Mouse (Mus musculus): Measurements from ENCODE around the gene Dffa. TPM values are rescaled to one million over a fixed set of nuclear protein-coding genes. Genes with fewer than 3 reads are reported as not detected.
A peak's percentile ranks its signal among the peaks of the same experiment; 100 is the strongest.
"Not testable (repeated sequence)": the region's sequence is repeated elsewhere in the genome, so short reads cannot be mapped to it uniquely, and the experiment has no call there.

The Dffa gene
- polyA plus RNA-seq, 1 experiment from 2014 or later: 43.4 TPM

GRCm38 (mm10) chr4:149119978-149120562 is 16.1 kb downstream of the Dffa start:
- not testable (repeated sequence) for H3K27me3 ChIP-seq (ENCODE audit: insufficient read depth, poor library complexity, severe bottlenecking); H3K9me3 ChIP-seq; DNase-seq (ENCODE audit: low spot score); H3K27ac ChIP-seq; H3K4me3 ChIP-seq; H3K4me1 ChIP-seq
- peaks cover 29% of the 10 kb centered on the region for H3K36me3 ChIP-seq
- 83% methylated on average over 12 of the region's 12 CpGs for WGBS

- no peak for DNase-seq (ENCODE audit: low spot score)
- 55% methylated on average over 5 of the region's 5 CpGs for WGBS
- no peaks in the 10 kb centered on the region for H3K9me3 ChIP-seq
- peaks cover 4% of the 10 kb centered on the region for H3K4me1 ChIP-seq
- no peak overlapping the region for H3K4me3 ChIP-seq
- H3K36me3 ChIP-seq: peaks cover 25% of the 10 kb centered on the region
- H3K27me3 ChIP-seq (ENCODE audit: insufficient read depth, poor library complexity, severe bottlenecking): no peaks in the 10 kb centered on the region
- no peak overlapping the region for H3K27ac ChIP-seq
Observed at GRCm38 (mm10) chr4:149123432-149123831, 19.5 kb downstream of the Dffa start.

- Histone ChIP-seq H3K36me3 (peaks cover 29% of the 10 kb centered on the region), H3K27me3 (ENCODE audit: insufficient read depth, poor library complexity, severe bottlenecking) (no peaks in the 10 kb centered on the region), H3K9me3 (no peaks in the 10 kb centered on the region), H3K4me1 (peaks cover 4% of the 10 kb centered on the region), H3K27ac (0 out of 2 replicates have a peak overlapping the region, but pooled peaks have one; percentile 8), H3K4me3 (no peak overlapping the region)
- DNase-seq (ENCODE audit: low spot score): no peak
- WGBS: 43% methylated on average over 11 of the region's 11 CpGs
Observed at GRCm38 (mm10) chr4:149125341-149126114, 21.6 kb downstream of the Dffa start.

- WGBS: 78% methylated on average over 6 of the region's 6 CpGs
- Histone ChIP-seq H3K27me3 (ENCODE audit: insufficient read depth, poor library complexity, severe bottlenecking) (no peaks in the 10 kb centered on the region), H3K4me3 (no peak overlapping the region), H3K36me3 (peaks cover 31% of the 10 kb centered on the region), H3K4me1 (peaks cover 4% of the 10 kb centered on the region), H3K27ac (no peak overlapping the region), H3K9me3 (no peaks in the 10 kb centered on the region)
- no peak for DNase-seq (ENCODE audit: low spot score)
Observed at GRCm38 (mm10) chr4:149126115-149126509, 22.2 kb downstream of the Dffa start.

GRCm38 (mm10) chr4:149126663-149127062 is 22.7 kb downstream of the Dffa start, which contains the start of gene Cort:
Gene Cort, minus strand, starts transcription at chr4:149126763.
- H3K9me3 ChIP-seq: no peaks in the 10 kb centered on the region
- no peak for DNase-seq (ENCODE audit: low spot score)
- H3K27me3 ChIP-seq (ENCODE audit: insufficient read depth, poor library complexity, severe bottlenecking): no peaks in the 10 kb centered on the region
- peaks cover 36% of the 10 kb centered on the region for H3K36me3 ChIP-seq
- no peak within 1 kb of the TSS for H3K27ac ChIP-seq
- 88% methylated on average over 11 of the region's 11 CpGs for WGBS
- no peak within 1 kb of the TSS for H3K4me3 ChIP-seq
- H3K4me1 ChIP-seq: peaks cover 4% of the 10 kb centered on the region

- H3K27me3 ChIP-seq (ENCODE audit: insufficient read depth, poor library complexity, severe bottlenecking): no peaks in the 10 kb centered on the region
- no peak overlapping the region for H3K4me3 ChIP-seq
- H3K36me3 ChIP-seq: peaks cover 44% of the 10 kb centered on the region
- DNase-seq (ENCODE audit: low spot score): no peak
- no peaks in the 10 kb centered on the region for H3K9me3 ChIP-seq
- H3K4me1 ChIP-seq: peaks cover 4% of the 10 kb centered on the region
- WGBS: 81% methylated on average over 18 of the region's 18 CpGs
- no peak overlapping the region for H3K27ac ChIP-seq
Observed at GRCm38 (mm10) chr4:149128467-149128866, 24.5 kb downstream of the Dffa start.

- 88% methylated on average over 23 of the region's 23 CpGs for WGBS
- Histone ChIP-seq H3K27ac (no peak overlapping the region), H3K36me3 (peaks cover 44% of the 10 kb centered on the region), H3K9me3 (no peaks in the 10 kb centered on the region), H3K4me3 (no peak overlapping the region), H3K4me1 (no peaks in the 10 kb centered on the region), H3K27me3 (ENCODE audit: insufficient read depth, poor library complexity, severe bottlenecking) (no peaks in the 10 kb centered on the region)
- DNase-seq (ENCODE audit: low spot score): no peak
Observed at GRCm38 (mm10) chr4:149131021-149131752, 27.2 kb downstream of the Dffa start.

- Histone ChIP-seq H3K4me3 (no peak overlapping the region), H3K4me1 (peaks cover 5% of the 10 kb centered on the region; the same call in 1 of the 2 replicates), H3K27me3 (ENCODE audit: insufficient read depth, poor library complexity, severe bottlenecking) (no peaks in the 10 kb centered on the region), H3K36me3 (peaks cover 44% of the 10 kb centered on the region), H3K9me3 (no peaks in the 10 kb centered on the region), H3K27ac (no peak overlapping the region)
- DNase-seq (ENCODE audit: low spot score): no peak
- 87% methylated on average over 21 of the region's 21 CpGs for WGBS
Observed at GRCm38 (mm10) chr4:149131789-149132565, 28.0 kb downstream of the Dffa start.

GRCm38 (mm10) chr4:149133395-149133794 is 29.4 kb downstream of the Dffa start:
- no peak overlapping the region for H3K4me3 ChIP-seq
- H3K36me3 ChIP-seq: peaks cover 36% of the 10 kb centered on the region
- WGBS: 84% methylated on average over 5 of the region's 5 CpGs
- H3K9me3 ChIP-seq: no peaks in the 10 kb centered on the region
- peaks cover 10% of the 10 kb centered on the region; the same call in 1 of the 2 replicates for H3K4me1 ChIP-seq
- H3K27ac ChIP-seq: no peak overlapping the region
- no peaks in the 10 kb centered on the region for H3K27me3 ChIP-seq (ENCODE audit: insufficient read depth, poor library complexity, severe bottlenecking)
- DNase-seq (ENCODE audit: low spot score): no peak

- Histone ChIP-seq H3K4me3 (peak overlapping the region; percentile 79), H3K27me3 (ENCODE audit: insufficient read depth, poor library complexity, severe bottlenecking) (no peaks in the 10 kb centered on the region), H3K36me3 (peaks cover 11% of the 10 kb centered on the region), H3K9me3 (no peaks in the 10 kb centered on the region), H3K4me1 (peaks cover 10% of the 10 kb centered on the region; the same call in 1 of the 2 replicates), H3K27ac (peak overlapping the region; percentile 88)
- WGBS: 71% methylated on average over 18 of the region's 18 CpGs
- DNase-seq (ENCODE audit: low spot score): no peak
Observed at GRCm38 (mm10) chr4:149136116-149136850, 32.3 kb downstream of the Dffa start.

- WGBS: 2% methylated on average over 68 of the region's 68 CpGs
- peaks cover 3% of the 10 kb centered on the region; the same call in 1 of the 2 replicates for H3K36me3 ChIP-seq
- no peaks in the 10 kb centered on the region for H3K27me3 ChIP-seq (ENCODE audit: insufficient read depth, poor library complexity, severe bottlenecking)
- peak within 1 kb of the TSS; percentile 79 for H3K4me3 ChIP-seq
- no peaks in the 10 kb centered on the region for H3K9me3 ChIP-seq
- peaks cover 10% of the 10 kb centered on the region; the same call in 1 of the 2 replicates for H3K4me1 ChIP-seq
- peak within 1 kb of the TSS; percentile 88 for H3K27ac ChIP-seq
- DNase-seq (ENCODE audit: low spot score): peak; percentile 96
Observed at GRCm38 (mm10) chr4:149136982-149137770, 33.2 kb downstream of the Dffa start, which contains the start of gene Cenps. Gene Cenps, minus strand, starts transcription at chr4:149137629.
